Mouse (Mus musculus) liver, embryonic 16.5 days (tissue): ENCODE measurements around the gene Hunk. TPM values are rescaled to one million over a fixed set of nuclear protein-coding genes. Genes with fewer than 3 reads are reported as not detected.
A peak's percentile ranks its signal among the peaks of the same experiment; 100 is the strongest.

Source experiments
- ATAC-seq: fragments of 200-750 bp; cut with Nextera tagmentation; 2 replicates; pipeline ENCODE4 v1.8.0; 2017; ENCODE audit warnings: low read depth, mild to moderate bottlenecking, moderate number of reproducible peaks, moderate library complexity
- H3K27ac ChIP-seq: fragments of 300-500 bp; sonication (generic); 2 replicates; pipeline ENCODE4 v1.5.1; 2014; ENCODE audit warnings: mild to moderate bottlenecking, low read length
- H3K27me3 ChIP-seq: fragments of 300-500 bp; sonication (generic); 2 replicates; pipeline ENCODE4 v1.6.1; 2014; ENCODE audit warnings: low read depth, low read length, mixed read lengths; ENCODE audit not compliant: control insufficient read depth, insufficient read depth
- H3K36me3 ChIP-seq: fragments of 300-500 bp; sonication (generic); 2 replicates; pipeline ENCODE4 v1.6.1; 2014; ENCODE audit warnings: mild to moderate bottlenecking; ENCODE audit not compliant: control insufficient read depth, insufficient read depth
- H3K4me1 ChIP-seq: fragments of 300-500 bp; sonication (generic); 2 replicates; pipeline ENCODE4 v1.6.1; 2014; ENCODE audit warnings: low read depth, low read length, mixed read lengths; ENCODE audit not compliant: control insufficient read depth
- H3K4me2 ChIP-seq: fragments of 300-500 bp; sonication (generic); 2 replicates; pipeline ENCODE4 v1.6.1; 2014; ENCODE audit warnings: low read depth, low read length, mixed read lengths
- H3K4me3 ChIP-seq: fragments of 300-500 bp; sonication (generic); 2 replicates; pipeline ENCODE4 v1.5.1; 2014; ENCODE audit warnings: low read depth, mild to moderate bottlenecking, low read length
- H3K9ac ChIP-seq: fragments of 300-500 bp; sonication (generic); 2 replicates; pipeline ENCODE4 v1.6.1; 2014; ENCODE audit warnings: low read depth, low read length
- H3K9me3 ChIP-seq: fragments of 300-500 bp; sonication (generic); replicated peaks from 2 replicates; pipeline ENCODE4 v1.6.1; 2016; ENCODE audit warnings: low read length; ENCODE audit not compliant: control insufficient read depth
- WGBS: fragments of 180-500 bp; shearing (Covaris S2); extraction: QIAGEN DNeasy Blood & Tissue Kit; methylation state at CpG from one replicate; pipeline ENCODE4 v1.1.7; 2014; ENCODE audit not compliant: insufficient replicate concordance; 5-methylcytosine and 5-hydroxymethylcytosine counted together
- polyA plus RNA-seq: library from polyadenylated mRNA; unstranded; fragments of >200 nt; fragmentation: Nextera tagmentation; extraction: Ambion mirVana; gene quantifications from 2 replicates; pipeline ENCODE4 v1.2.1, GENCODE M21; 2015

Hunk gene
- 1.3 TPM in 2 replicates for polyA plus RNA-seq

- ATAC-seq, result peak; percentile 82
- no peaks in the 10 kb centered on the region for H3K4me1 ChIP-seq
- WGBS, result 0% methylated on average over 77 of the region's 101 CpGs
- peak within 1 kb of the TSS; percentile 61 for H3K4me3 ChIP-seq
- H3K36me3 ChIP-seq, result no peaks in the 10 kb centered on the region
- H3K9me3 ChIP-seq, result no peaks in the 10 kb centered on the region
- peak within 1 kb of the TSS; percentile 54 for H3K4me2 ChIP-seq
- H3K27ac ChIP-seq, result peak within 1 kb of the TSS; percentile 65
- peaks cover 30% of the 10 kb centered on the region for H3K27me3 ChIP-seq
- H3K9ac ChIP-seq, result peak within 1 kb of the TSS; percentile 51
These were observed at the start of gene Hunk for GRCm38 (mm10) chr16:90385688-90386513. TSS of gene Hunk (plus strand) at chr16:90386013.

GRCm38 (mm10) chr16:90339026-90339425 lies 46.8 kb upstream of the Hunk start:
- Histone ChIP-seq H3K36me3 (no peaks in the 10 kb centered on the region), H3K4me2 (no peak overlapping the region), H3K27ac (no peak overlapping the region), H3K9ac (no peak overlapping the region), H3K4me3 (no peak overlapping the region), H3K27me3 (no peaks in the 10 kb centered on the region), H3K4me1 (no peaks in the 10 kb centered on the region), H3K9me3 (no peaks in the 10 kb centered on the region)
- no peak for ATAC-seq
- 65% methylated on average over 6 of the region's 6 CpGs for whole genome bisulfite sequencing

GRCm38 (mm10) chr16:90341086-90341485 lies 44.7 kb upstream of the Hunk start:
- Histone ChIP-seq H3K9me3 (no peaks in the 10 kb centered on the region), H3K27me3 (no peaks in the 10 kb centered on the region), H3K27ac (no peak overlapping the region), H3K4me3 (no peak overlapping the region), H3K36me3 (no peaks in the 10 kb centered on the region), H3K9ac (no peak overlapping the region), H3K4me2 (no peak overlapping the region), H3K4me1 (no peaks in the 10 kb centered on the region)
- 60% methylated on average over 5 of the region's 5 CpGs for WGBS
- ATAC-seq, result no peak

DNA sequence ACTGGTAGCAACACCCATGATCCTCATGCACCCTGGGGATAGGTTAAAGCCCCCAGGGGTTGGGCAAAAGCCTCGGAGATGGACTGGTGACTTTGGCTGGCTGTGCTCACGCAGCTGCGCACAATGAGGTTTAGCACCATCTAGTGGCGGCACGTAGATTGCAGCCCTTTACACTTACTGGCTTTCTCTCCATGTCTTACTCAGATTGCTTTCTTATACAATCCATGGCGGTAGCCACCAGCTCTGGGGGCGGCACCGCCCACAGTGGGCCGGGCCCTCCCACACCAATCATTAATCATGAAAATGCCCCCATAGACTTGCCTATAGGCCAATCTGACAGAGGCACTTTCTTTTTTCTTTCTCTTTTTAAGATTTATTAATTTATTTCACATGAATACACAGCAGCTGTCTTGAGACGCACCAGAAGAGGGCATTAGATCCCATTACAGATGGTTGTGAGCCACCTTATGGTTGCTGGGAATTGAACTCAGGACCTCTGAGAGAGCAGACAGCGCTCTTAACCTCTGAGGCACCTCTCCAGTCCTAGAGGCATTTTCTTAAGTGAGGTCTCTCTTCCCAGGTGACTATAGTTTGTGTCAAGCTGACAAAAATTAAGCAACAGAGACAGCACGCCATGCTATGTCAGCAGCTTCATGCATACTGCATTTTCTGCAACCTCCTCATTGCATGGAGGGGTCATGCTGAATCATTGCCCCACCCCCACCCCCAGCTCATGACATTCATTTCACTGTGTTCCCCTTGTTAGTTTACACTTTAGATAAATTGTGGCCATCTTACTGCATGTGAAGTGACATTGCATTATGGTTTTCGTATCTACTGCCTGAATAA lies 35.9 kb upstream of the Hunk start:
- Histone ChIP-seq H3K27me3 (no peaks in the 10 kb centered on the region), H3K9me3 (no peaks in the 10 kb centered on the region), H3K27ac (no peak overlapping the region), H3K4me2 (no peak overlapping the region), H3K4me1 (no peaks in the 10 kb centered on the region), H3K9ac (no peak overlapping the region), H3K4me3 (no peak overlapping the region), H3K36me3 (no peaks in the 10 kb centered on the region)
- WGBS, result 24% methylated on average over 11 of the region's 13 CpGs
- ATAC-seq, result peak; percentile 72

GRCm38 (mm10) chr16:90351726-90352125 lies 34.1 kb upstream of the Hunk start:
- no peaks in the 10 kb centered on the region for H3K9me3 ChIP-seq
- H3K4me3 ChIP-seq, result no peak overlapping the region
- no peak overlapping the region for H3K9ac ChIP-seq
- no peaks in the 10 kb centered on the region for H3K27me3 ChIP-seq
- H3K36me3 ChIP-seq, result no peaks in the 10 kb centered on the region
- no peak overlapping the region for H3K4me2 ChIP-seq
- no peak overlapping the region for H3K27ac ChIP-seq
- no peak for ATAC-seq
- 69% methylated on average over 8 of the region's 8 CpGs for WGBS
- no peaks in the 10 kb centered on the region for H3K4me1 ChIP-seq

- Histone ChIP-seq H3K4me3 (no peak overlapping the region), H3K9me3 (no peaks in the 10 kb centered on the region), H3K27ac (no peak overlapping the region), H3K9ac (no peak overlapping the region), H3K4me1 (no peaks in the 10 kb centered on the region), H3K36me3 (no peaks in the 10 kb centered on the region), H3K27me3 (no peaks in the 10 kb centered on the region), H3K4me2 (no peak overlapping the region)
- WGBS, result 66% methylated on average over 6 of the region's 6 CpGs
- ATAC-seq, result no peak
These were observed 33.1 kb upstream of the Hunk start for GRCm38 (mm10) chr16:90352691-90353090.

DNA sequence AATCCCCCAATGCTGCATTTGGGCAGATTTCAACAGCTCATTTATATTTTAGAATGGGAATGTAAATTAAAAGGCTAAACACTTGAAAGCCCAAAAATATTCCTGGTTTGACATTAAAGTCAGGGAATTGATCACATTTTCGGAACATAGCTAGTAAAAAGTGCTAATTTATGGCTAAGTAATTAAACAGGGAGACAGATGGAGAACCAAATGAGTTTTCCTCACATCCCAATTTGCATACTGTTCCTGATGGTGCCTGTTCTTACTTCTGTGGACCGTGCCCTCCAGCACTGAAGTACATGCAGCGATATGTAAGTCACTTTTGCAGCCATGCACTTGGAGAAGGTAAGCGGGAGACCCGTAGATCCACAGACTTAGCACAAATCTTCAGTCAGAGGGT lies 32.7 kb upstream of the Hunk start:
- Histone ChIP-seq H3K4me1 (no peaks in the 10 kb centered on the region), H3K9ac (no peak overlapping the region), H3K27me3 (no peaks in the 10 kb centered on the region), H3K36me3 (no peaks in the 10 kb centered on the region), H3K9me3 (no peaks in the 10 kb centered on the region), H3K4me2 (no peak overlapping the region), H3K27ac (no peak overlapping the region), H3K4me3 (no peak overlapping the region)
- WGBS, result 69% methylated on average over 5 of the region's 5 CpGs
- ATAC-seq, result no peak

GRCm38 (mm10) chr16:90359329-90359728 lies 26.5 kb upstream of the Hunk start:
- no peaks in the 10 kb centered on the region for H3K27me3 ChIP-seq
- H3K36me3 ChIP-seq, result no peaks in the 10 kb centered on the region
- 59% methylated on average over 9 of the region's 9 CpGs for WGBS
- no peak overlapping the region for H3K4me2 ChIP-seq
- no peak overlapping the region for H3K27ac ChIP-seq
- H3K4me1 ChIP-seq, result no peaks in the 10 kb centered on the region
- H3K9me3 ChIP-seq, result no peaks in the 10 kb centered on the region
- ATAC-seq, result no peak
- H3K4me3 ChIP-seq, result no peak overlapping the region
- no peak overlapping the region for H3K9ac ChIP-seq

GRCm38 (mm10) chr16:90359750-90360149 lies 26.1 kb upstream of the Hunk start:
- Histone ChIP-seq H3K4me2 (no peak overlapping the region), H3K4me1 (no peaks in the 10 kb centered on the region), H3K9ac (no peak overlapping the region), H3K36me3 (no peaks in the 10 kb centered on the region), H3K27ac (no peak overlapping the region), H3K27me3 (no peaks in the 10 kb centered on the region), H3K9me3 (no peaks in the 10 kb centered on the region), H3K4me3 (no peak overlapping the region)
- no peak for ATAC-seq
- WGBS, result 19% methylated on average over 4 of the region's 4 CpGs
